Mouse (Mus musculus): ENCODE results near the gene Rtn4ip1. TPM values are rescaled to one million over a fixed set of nuclear protein-coding genes. Genes with fewer than 3 reads are reported as not detected.
A peak's percentile ranks its signal among the peaks of the same experiment; 100 is the strongest.
"Not testable (repeated sequence)": the region's sequence is repeated elsewhere in the genome, so short reads cannot be mapped to it uniquely, and the experiment has no call there.

The Rtn4ip1 gene
- total RNA-seq, 2 experiments from 2014 or later, result 13.5 to 15.1 TPM

DNA sequence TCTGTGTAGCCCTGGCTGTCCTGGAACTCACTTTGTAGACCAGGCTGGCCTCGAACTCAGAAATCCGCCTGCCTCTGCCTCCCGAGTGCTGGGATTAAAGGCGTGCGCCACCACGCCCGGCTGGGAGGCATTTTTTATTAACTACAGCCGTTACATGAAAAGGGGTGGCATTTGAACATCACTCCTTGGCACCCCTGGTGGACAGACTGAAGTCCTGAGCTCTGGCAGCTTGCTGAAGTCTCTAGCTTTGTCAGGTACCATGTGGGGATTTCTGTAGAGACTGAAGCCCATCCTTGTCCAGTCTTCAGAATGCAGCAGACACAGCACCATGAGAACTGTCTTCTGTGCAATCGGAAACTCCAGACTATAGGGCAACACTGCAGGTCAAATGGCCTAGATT is 24.2 kb downstream of the Rtn4ip1 start:
- intact Hi-C loops (cut with DNase I); DNase-seq (ENCODE audit: low spot score in 2 of 2): not testable (repeated sequence)

DNA sequence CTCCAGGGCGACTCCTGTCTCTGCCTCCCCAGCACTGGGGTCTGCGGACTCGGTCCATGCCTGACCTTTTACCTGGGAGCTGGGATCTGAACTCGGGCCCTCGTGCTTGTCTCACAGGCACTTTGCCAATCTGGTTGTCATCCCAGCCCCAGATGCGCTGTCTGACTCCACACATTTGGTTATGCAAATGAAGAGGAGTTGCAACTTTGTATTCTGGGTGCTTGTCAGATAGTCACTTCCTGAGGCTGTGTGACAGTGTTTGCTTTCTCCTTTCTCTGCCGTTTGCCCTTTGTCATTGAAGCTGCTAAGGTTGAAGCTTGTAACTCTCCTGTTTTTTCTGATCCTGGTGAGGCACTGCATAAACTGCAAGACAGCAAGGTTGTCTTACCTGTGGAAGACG is 26.1 kb downstream of the Rtn4ip1 start:
- DNase-seq (ENCODE audit: low spot score in 2 of 2), result no peak
- intact Hi-C loops (cut with DNase I), result no loop called here

DNA sequence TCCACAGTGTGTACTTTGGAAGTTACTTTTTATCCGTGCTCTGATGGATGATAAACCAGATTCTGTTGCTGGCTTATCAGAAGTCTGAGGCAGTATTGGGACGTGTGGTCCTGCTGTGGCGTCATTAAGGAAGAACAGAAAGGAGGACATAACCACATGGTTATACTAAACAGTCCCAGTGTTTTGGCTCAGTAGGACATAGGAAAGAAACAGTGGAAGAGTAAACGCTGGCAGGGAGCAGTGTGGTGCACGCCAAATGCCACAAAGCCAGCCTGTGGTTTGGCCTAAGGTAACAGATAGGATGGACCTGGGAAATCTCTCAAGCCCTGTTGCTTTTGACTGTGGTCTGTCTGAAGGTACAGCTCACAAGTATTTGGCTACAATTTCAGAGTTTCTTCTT is 27.0 kb downstream of the Rtn4ip1 start:
- intact Hi-C loops (cut with DNase I), result no loop called here

DNA sequence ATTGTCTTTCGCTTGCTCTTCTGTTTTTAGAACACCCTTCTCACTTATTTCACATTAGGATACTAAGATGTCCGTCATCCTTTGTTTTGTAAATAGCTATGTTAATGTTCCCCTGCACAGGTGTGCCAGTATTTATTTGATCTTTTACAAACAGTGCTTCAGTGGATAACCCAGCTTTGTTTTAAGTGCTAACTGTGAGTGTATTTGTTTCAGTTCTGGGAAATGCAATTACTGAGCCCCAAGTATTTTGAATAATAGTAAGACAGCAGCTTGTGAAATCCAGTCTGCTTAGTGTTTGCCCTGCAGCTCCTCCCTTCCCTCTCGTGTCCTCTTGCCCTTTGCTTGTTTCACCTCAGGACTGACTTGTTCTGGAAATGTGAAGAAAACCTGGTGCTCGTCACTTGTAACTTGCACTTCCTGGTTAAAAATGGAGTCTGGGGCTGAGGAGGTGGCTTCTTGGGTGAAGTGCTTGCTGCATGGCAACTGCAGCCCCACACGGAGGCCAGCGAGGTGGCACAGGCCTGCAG is 37.6 kb downstream of the Rtn4ip1 start:
- intact Hi-C loops (cut with DNase I), result no loop called here
- DNase-seq (ENCODE audit: low spot score in 2 of 2), result no peak

More for the DNA sequence above, 27.0 kb downstream of the Rtn4ip1 start:
- no peak for DNase-seq (ENCODE audit: low spot score in 2 of 2)

DNA sequence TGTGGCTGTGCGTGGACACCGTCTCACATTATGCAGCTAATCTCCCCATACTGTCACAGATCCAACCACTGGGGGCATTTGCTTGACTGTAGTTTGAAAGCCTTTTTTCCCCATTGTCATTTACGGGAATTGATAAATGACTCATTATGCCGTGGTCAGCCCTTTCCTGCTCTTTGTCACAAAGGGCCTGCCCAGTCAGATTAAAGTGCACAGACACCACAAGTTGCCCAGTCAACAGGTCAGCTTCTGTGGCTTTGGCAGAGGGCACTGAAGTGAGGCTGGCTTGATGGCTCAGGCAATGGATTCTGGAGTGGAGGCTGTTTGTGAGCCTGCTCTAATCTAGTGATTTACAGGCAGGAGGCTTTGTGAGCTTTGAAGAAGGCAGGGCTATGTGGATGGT is 42.1 kb downstream of the Rtn4ip1 start:
- DNase-seq (ENCODE audit: low spot score in 2 of 2), result no peak
- intact Hi-C loops (cut with DNase I), result no loop called here

DNA sequence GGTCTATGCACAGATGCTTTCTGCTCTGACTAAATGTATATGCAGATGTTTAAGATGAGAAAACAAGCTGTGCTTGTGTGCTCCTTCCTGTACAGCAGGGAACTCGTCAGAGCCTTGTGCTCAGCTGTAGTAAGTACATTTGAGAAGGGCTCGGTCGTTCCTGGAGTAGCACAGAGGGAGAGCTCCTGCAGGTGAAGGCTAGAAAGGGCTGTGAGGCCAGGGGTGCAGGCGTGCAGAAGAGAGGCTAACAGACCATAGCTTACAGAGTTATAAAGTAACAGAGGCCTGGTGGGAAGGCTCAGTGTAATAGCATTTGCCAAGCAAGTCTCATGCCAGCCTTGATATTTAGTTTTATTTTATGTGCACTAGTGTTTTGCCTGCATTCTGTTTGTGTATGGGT is 43.8 kb downstream of the Rtn4ip1 start:
- no peak for DNase-seq (ENCODE audit: low spot score in 2 of 2)
- intact Hi-C loops (cut with DNase I), result no loop called here

DNA sequence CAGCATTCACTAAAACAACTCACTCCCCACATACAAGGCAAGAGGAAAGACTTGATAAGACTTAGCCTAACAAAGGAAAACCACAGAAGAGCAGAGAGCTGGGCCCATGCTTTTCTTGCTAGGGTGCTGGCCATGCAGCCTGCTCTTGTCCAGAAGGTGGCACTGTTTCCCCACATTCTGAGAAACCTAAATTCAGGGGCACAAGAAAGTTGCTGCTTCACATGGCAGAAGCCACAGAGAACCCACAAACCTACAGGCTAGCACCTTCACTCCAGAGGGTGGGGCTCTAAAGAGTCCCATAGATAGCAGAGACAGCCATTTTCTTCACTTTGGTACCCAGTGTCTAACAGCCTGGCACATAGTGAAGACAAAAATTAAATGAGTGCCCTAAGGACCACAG is 52.3 kb downstream of the Rtn4ip1 start:
- DNase-seq (ENCODE audit: low spot score in 2 of 2), result peak; percentile 31 to 35
- intact Hi-C loops (cut with DNase I), result loop anchor here (1.0 to 10.0 kb wide), 4 partner anchors 117 to 1091 kb away; no protein-coding TSS in a partner anchor

DNA sequence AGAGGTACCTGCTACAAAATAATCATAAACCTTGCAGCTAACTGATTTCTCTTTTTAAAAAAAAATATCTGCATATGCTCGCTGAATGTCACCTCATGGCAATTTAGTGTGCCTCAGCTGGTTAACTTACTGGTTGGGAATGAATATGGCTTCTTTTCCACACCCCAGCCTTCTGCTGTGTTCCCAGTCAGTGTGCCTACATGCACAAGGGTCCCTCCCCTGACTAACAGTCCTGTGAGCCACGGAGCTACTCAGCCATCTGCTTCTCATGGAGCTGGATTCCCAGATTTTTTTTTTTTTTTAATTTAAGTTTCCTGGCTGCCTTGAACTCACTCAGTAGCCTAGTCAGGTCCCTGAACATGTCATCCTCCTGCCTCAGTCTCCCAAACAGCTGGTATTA is 63.3 kb downstream of the Rtn4ip1 start:
- DNase-seq (ENCODE audit: low spot score in 2 of 2), result peak; percentile 10 to 16
- intact Hi-C loops (cut with DNase I), result no loop called here

DNA sequence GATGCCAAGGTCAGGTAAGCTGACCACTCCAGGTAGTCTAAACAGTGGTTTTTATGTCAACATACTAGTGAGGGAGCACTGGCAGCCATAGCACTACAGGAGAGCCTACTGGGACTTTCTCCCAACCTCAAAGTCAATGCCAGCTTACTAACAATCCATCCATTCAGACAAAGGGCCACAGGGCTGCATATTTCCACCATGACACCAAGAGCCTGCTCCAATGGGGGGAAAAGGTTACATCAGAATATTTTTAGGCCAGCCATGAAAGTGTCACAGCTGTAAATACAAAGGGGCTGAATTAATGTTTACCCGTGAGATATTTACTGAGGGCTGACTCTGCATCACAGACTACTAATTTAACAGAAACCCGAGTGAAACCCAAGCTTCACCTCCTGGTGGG is 71.6 kb downstream of the Rtn4ip1 start:
- DNase-seq (ENCODE audit: low spot score in 2 of 2), result no peak
- intact Hi-C loops (cut with DNase I), result no loop called here

DNA sequence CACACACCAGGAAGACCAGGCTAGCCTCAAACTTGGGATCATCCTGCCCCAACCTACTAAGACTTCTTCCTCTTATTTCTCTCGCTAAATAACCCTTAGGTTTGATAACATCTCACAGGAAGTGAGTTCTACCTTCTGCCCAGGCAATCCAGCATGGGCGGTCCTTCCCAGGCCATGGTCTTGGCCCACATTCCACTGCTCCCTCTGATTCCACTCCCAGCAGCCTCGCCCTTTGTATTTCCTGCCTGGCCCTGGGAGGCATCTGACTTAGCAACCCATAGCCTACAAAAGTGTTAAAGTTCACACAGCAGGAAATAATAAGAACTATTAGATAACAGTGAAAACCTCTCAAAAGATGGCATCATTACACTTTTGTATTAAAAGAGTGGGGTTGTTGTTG is 75.7 kb downstream of the Rtn4ip1 start:
- no peak for DNase-seq (ENCODE audit: low spot score in 2 of 2)
- intact Hi-C loops (cut with DNase I), result no loop called here

DNA sequence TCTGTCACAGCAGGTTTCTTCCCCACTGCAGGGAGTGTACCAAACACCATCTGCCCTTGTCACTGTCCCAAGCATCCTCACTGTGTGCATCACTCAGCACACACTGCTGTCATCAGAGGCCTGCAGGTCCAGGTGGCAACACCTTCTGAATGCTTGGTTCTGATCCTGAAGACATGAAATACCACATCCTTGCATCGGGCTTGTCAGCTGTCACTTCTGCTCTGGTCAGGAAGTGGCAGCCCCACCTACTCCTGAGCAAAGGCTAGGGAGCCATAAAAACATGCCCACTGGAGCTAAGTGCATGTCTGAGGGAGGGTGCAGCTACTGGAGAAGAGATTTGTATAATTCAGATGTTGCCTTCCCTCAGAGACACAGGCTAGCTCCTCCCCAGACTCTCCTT is 78.5 kb downstream of the Rtn4ip1 start:
- intact Hi-C loops (cut with DNase I), result no loop called here
- no peak for DNase-seq (ENCODE audit: low spot score in 2 of 2)

DNA sequence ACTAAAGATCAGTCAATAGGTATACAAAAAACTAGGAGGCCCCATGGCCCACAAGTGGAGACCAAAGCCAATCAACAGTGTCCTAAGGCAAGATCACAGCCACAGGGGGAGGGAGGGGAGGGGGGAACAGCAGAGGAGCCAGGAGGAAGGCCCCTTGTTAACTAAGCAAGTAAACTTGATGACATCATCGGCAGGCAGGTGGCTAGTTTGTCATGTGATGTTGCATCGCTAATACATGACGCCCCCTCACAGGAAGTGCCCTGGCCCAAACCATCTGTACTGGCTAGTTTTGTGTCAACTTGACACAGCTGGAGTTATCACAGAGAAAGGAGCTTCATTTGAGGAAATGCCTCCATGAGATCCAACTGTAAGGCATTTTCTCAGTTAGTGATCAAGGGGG is 79.1 kb downstream of the Rtn4ip1 start:
- DNase-seq (ENCODE audit: low spot score in 2 of 2); intact Hi-C loops (cut with DNase I): not testable (repeated sequence)

DNA sequence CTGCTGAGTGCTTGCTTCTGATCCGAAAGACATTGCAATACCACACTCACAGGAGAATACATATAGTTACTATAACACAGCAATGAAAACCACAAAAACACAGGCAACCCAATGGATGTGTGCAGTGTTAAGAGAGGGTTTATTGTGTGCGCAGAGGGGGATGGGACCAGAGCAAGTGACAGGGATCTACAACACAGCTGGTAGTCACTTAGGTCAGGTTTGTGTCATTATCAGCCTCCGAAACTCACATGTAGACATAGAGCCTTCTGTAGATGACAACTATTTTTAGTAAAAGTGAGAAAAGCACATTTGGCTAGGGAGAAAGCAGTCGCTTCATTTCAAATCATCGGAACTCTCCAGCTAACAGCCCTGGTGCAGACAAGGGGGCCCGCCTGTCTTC is 80.9 kb downstream of the Rtn4ip1 start:
- no peak for DNase-seq (ENCODE audit: low spot score in 2 of 2)
- intact Hi-C loops (cut with DNase I), result no loop called here

DNA sequence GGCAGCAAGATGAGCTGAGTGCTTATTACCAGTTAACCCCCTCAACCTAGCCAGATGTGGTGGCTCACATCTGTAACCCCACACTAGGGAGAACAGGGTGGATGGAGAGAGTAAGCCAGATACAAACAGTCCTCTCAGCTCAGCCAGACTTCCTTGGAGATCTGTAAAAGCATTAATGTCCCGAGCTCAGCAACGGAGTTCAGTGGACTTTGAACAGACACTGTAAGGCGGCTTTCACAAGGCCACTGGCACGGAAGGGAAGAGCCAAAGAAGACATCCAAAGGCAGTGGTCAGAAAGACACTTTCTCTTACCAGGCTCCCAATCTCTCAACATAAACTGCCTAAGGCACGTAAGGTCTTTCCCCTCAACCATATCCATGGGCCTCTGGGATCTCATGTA is 81.6 kb downstream of the Rtn4ip1 start:
- no peak for DNase-seq (ENCODE audit: low spot score in 2 of 2)
- intact Hi-C loops (cut with DNase I), result no loop called here

DNA sequence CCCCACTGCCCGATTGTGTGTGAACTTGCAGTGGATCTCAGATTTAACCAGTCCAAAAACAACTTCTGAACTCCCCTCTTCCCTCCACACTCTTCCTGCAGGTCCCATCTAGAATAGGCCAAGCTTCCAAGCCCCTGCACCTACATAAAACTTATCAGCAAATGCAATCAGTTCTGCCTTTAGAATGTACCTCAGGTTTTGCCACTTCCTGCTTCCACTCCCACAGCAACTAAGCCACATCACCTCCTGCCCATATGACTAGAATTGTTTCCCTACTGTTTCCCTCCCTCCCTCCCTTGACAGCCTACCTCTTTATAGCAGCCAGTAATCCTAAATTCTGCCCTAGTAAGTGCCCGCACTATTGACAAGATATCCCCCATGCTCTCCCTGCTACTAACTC is 82.3 kb downstream of the Rtn4ip1 start:
- no peak for DNase-seq (ENCODE audit: low spot score in 2 of 2)
- intact Hi-C loops (cut with DNase I), result no loop called here

DNA sequence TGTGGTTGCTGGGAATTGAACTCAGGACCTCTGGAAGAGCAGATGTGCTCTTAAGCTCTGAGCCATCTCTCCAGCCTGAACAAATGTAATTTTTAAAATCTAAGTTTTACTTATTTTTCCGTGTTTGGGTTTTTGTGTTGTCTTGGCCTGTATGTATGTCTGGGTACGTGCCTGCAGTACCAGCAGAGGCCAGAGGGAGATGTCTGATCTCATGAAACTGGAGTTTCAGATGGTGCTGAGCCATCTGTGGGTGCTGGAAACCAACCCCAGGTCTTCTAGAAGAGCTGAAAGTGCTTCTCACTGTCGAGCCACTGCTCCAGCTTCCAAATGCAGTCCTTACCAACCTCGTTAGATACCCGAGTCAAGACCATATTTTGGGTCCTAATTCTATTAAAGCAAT is 89.7 kb downstream of the Rtn4ip1 start:
- intact Hi-C loops (cut with DNase I), result no loop called here
- DNase-seq (ENCODE audit: low spot score in 2 of 2), result no peak

DNA sequence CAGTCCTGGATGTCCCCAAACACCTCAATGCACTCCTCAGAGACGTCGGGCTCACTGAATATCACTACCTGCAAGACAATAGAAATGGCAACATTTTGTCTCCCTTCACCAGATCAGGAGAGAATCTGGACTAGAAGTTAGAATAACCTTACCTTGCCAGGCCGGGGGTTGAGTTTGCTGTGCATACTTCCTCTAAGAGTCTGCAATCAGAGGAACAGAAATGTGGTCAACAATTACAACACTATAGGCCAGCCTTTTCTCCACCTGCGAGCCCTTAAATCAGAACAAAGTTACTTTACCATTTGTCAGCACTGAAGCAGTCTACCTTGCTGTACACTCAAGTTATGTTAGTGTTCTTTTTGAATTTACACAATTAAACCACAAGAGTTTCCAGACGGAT is 90.9 kb downstream of the Rtn4ip1 start:
- intact Hi-C loops (cut with DNase I), result no loop called here
- no peak for DNase-seq (ENCODE audit: low spot score in 2 of 2)

DNA sequence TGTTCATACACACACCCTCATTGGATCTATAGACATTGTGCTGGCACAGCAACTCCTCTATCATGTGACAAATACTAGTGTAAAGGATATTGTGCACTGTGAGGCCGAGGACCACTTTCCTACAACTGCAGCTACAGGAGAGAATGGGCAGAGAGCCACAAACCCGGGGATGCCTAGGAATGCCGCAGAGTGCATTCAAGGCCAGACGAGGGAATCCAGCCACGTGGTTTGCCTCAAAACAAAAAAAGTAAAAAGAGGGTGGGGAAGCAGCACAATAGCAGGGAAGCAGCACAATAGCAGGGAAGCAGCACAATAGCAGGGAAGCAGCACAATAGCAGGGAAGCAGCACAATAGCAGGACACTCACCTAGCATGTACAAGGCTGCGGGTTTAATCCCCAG is 91.6 kb downstream of the Rtn4ip1 start:
- no peak for DNase-seq (ENCODE audit: low spot score in 2 of 2)
- intact Hi-C loops (cut with DNase I), result no loop called here

DNA sequence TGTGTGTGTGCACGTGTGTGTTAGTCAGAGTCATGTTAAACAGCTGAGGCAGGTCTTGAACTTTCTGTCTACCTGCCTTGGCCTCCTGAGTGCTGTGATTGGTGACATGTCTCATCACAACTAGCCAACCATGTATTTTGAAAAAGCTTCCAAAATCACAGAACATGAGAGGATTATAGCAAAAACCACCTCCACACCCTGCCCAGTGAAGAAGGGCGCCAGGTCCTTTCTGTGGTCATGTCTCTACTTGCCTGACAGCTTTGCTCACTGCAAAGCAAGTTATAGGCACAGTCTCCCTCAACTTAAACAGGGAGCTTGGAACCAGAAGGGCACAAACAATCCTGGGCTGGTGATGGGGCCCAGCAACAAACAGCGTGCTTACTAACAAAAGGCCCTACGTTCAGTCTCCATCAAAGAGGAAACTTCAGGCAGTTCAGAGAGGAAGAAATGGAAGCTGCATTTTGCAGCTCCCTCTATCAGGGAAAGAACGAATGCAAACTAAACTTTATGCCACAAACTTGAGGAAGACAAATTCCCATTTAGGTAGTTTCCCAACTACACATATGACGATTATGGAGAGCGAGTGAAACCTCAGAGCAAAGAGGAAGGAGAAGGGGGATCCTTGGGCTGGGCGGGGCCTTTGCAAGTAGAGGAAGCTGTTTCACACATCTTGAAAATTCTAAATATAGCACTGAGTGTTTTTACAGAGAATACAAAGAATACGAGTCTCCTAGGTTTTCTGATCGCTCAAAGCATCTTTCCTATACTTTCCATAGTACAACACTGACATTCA is 94.4 kb downstream of the Rtn4ip1 start:
- intact Hi-C loops (cut with DNase I), result no loop called here

DNA sequence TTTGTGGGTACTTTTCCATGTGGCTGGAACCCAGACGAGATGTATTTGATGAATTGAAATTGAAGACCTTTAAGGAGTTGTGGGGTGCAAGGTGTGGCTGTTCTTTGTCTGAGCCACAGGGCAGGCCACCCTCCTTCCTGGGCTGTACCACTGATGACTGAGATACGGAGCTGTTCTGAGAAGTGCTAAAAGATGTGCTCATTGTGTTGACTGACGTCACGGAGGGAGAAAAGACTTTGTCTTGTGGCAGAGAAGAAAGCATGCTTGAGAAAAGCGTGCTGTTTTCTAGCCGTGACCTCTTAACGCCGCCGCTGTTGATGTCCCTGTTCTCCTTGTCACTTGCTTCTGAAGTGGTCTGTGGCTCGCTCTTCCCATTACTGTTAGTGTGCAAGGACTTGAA is 95.7 kb downstream of the Rtn4ip1 start:
- no peak for DNase-seq (ENCODE audit: low spot score in 2 of 2)
- intact Hi-C loops (cut with DNase I), result no loop called here

More for the DNA sequence above, 94.4 kb downstream of the Rtn4ip1 start:
- no peak for DNase-seq (ENCODE audit: low spot score in 2 of 2)

DNA sequence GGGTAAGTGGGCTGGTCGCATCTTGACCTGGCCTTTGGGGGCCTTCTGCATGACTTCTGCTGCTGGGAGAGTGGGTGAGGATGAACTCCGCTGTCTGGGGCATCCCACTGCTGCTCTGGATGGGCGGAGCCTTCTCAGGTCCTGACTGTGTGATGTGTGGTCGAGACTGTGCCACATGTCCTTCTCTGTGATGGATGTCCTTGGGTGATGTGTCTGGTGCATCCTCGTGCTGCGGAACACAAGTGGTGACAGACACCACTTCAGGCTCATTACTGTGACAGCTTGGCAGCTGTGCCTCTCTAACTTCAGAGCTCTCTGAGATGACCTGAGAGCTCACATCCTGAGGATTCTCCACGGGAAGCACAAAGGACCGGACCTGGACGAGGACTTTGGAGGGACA is 96.4 kb downstream of the Rtn4ip1 start:
- intact Hi-C loops (cut with DNase I), result no loop called here
- DNase-seq (ENCODE audit: low spot score in 2 of 2), result no peak

Measured in left cerebral cortex, postnatal 36 days (tissue).